In the genomic region with DNA sequence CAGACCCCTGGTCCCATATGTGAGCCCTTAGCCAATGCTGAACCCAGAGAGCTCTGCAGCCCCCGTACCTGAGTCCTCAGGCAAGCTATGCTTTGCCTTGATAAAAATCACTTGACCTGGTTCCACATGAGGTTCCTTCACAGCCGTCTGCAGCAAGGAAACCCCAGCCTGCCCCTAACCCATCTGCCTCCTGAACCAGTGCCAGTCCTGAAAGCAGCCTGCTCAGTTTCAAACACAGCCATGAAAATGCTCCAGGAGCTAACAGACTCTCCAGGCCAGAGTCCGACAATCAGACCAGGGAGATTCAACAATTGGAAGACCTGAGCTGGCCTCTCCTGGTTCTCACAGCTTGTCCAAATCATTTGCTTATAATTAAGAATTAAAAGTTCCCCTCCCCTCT, we compare ENCODE assay signal across 16 mouse cellular contexts.
A peak's percentile ranks its signal among the peaks of the same experiment; 100 is the strongest.
DNase-seq lines count a peak whose midpoint lies in the region; ATAC-seq and TF ChIP-seq lines count a peak whose summit lies in the region.
"Had no signal": no experiment of that assay in that cellular context is flagged by ENCODE, and none has a peak within 500 bp of the region (broad histone marks: within the 10 kb centered on the region; RNA-seq: fewer than 3 reads in every experiment).

No protein-coding gene starts in this region.

- no peak for ATAC-seq in intestine, embryonic 15.5 days
- ATAC-seq in stomach, embryonic 15.5 days (ENCODE audit: insufficient read depth, low FRiP score, low read depth), result no peak
- no peak for ATAC-seq in monocyte, adult 5-6 weeks (replicated peaks; ENCODE audit: insufficient number of reproducible peaks, low FRiP score, low TSS enrichment, poor library complexity, severe bottlenecking)
- ATAC-seq: forebrain, embryonic 15.5 days had no signal

- H3K9me3 ChIP-seq in heart, embryonic 10.5 days, result no peaks in the 10 kb centered on the region
- no peaks in the 10 kb centered on the region for H3K9me3 ChIP-seq in intestine, embryonic 15.5 days
- H3K9me3 ChIP-seq in stomach, embryonic 15.5 days, result no peaks in the 10 kb centered on the region
- H3K9me3 ChIP-seq: forebrain, embryonic 15.5 days; heart, embryonic 13.5 days had no signal

- 62% methylated on average over 3 of the region's 3 CpGs for WGBS in heart, embryonic 10.5 days
- WGBS in intestine, embryonic 15.5 days, result 47% methylated on average over 3 of the region's 3 CpGs
- 49% methylated on average over 3 of the region's 3 CpGs for WGBS in stomach, embryonic 15.5 days

- no peak overlapping the region for H3K4me3 ChIP-seq in heart, embryonic 10.5 days
- no peak overlapping the region for H3K4me3 ChIP-seq in left cerebral cortex, adult 2 months
- no peak overlapping the region for H3K4me3 ChIP-seq in intestine, embryonic 15.5 days (replicated peaks)
- H3K4me3 ChIP-seq in stomach, embryonic 15.5 days (replicated peaks), result no peak overlapping the region
- H3K4me3 ChIP-seq: forebrain, embryonic 15.5 days; heart, embryonic 13.5 days had no signal

- DNase-seq in heart, embryonic 10.5 days (ENCODE audit: low spot score), result no peak
- DNase-seq in heart, postnatal 36 days, result no peak
- no peak for DNase-seq in left cerebral cortex, adult 2 months (ENCODE audit: extremely low spot score in 1 of 2, low spot score in 2 of 2)
- DNase-seq in left cerebral cortex, postnatal 10 days (ENCODE audit: extremely low spot score in 1 of 2, low spot score in 2 of 2), result no peak
- DNase-seq in right cerebral cortex, adult 18-20 months, result no peak
- DNase-seq: gastrocnemius, postnatal 25 days; lung, postnatal 36 days; thymus, postnatal 4 days had no signal

- no peak overlapping the region for H3K9ac ChIP-seq in intestine, embryonic 15.5 days
- H3K9ac ChIP-seq in stomach, embryonic 15.5 days, result no peak overlapping the region
- H3K9ac ChIP-seq: forebrain, embryonic 15.5 days; heart, embryonic 13.5 days; hindbrain, embryonic 14.5 days; liver, embryonic 14.5 days had no signal

- 0 out of 2 replicates have a peak overlapping the region, but pooled peaks have one; percentile 2 for H3K4me2 ChIP-seq in intestine, embryonic 15.5 days (replicated peaks)
- no peak overlapping the region for H3K4me2 ChIP-seq in stomach, embryonic 15.5 days
- H3K4me2 ChIP-seq: forebrain, embryonic 15.5 days; heart, embryonic 13.5 days; hindbrain, embryonic 14.5 days; midbrain, embryonic 11.5 days had no signal

- intact Hi-C loops in heart, postnatal 36 days (cut with DNase I), result no loop called here
- intact Hi-C loops in left cerebral cortex, adult 2 months (cut with DNase I), result no loop called here
- intact Hi-C loops in left cerebral cortex, postnatal 10 days (cut with DNase I), result no loop called here

- no peaks in the 10 kb centered on the region for H3K36me3 ChIP-seq in heart, embryonic 10.5 days
- H3K36me3 ChIP-seq in intestine, embryonic 15.5 days, result no peaks in the 10 kb centered on the region
- H3K36me3 ChIP-seq in stomach, embryonic 15.5 days, result no peaks in the 10 kb centered on the region
- H3K36me3 ChIP-seq: forebrain, embryonic 15.5 days; heart, embryonic 13.5 days had no signal

- no peak for TF ChIP-seq CTCF in left cerebral cortex, adult 2 months (IDR thresholded peaks at IDR 0.05)

- 0 out of 2 replicates have a peak overlapping the region, but pooled peaks have one; percentile 47 for H3K27ac ChIP-seq in heart, embryonic 10.5 days
- peak overlapping the region; percentile 81 for H3K27ac ChIP-seq in left cerebral cortex, adult 2 months
- peak overlapping the region; percentile 67 for H3K27ac ChIP-seq in intestine, embryonic 15.5 days
- H3K27ac ChIP-seq in stomach, embryonic 15.5 days, result 0 out of 2 replicates have a peak overlapping the region, but pooled peaks have one; percentile 13
- H3K27ac ChIP-seq: forebrain, embryonic 15.5 days; heart, embryonic 13.5 days; hindbrain, embryonic 14.5 days; liver, embryonic 14.5 days had no signal

- peaks cover 34% of the 10 kb centered on the region for H3K4me1 ChIP-seq in heart, embryonic 10.5 days
- peaks cover 24% of the 10 kb centered on the region for H3K4me1 ChIP-seq in intestine, embryonic 15.5 days (replicated peaks)
- H3K4me1 ChIP-seq in stomach, embryonic 15.5 days, result peaks cover 18% of the 10 kb centered on the region

- no peaks in the 10 kb centered on the region for H3K27me3 ChIP-seq in heart, embryonic 10.5 days (ENCODE audit: insufficient read depth, poor library complexity, severe bottlenecking)
- H3K27me3 ChIP-seq in intestine, embryonic 15.5 days (replicated peaks), result no peaks in the 10 kb centered on the region
- no peaks in the 10 kb centered on the region for H3K27me3 ChIP-seq in stomach, embryonic 15.5 days (replicated peaks)
- H3K27me3 ChIP-seq: forebrain, embryonic 15.5 days; heart, embryonic 13.5 days had no signal

Comparison
In these comparisons a context has a peak if more than half of its experiments do, and no peak if none do; other contexts are left out.
1. H3K27ac ChIP-seq: peak in every context shown above with its lines; median percentile 81 in left cerebral cortex, adult 2 months; 67 in intestine, embryonic 15.5 days; 47 in heart, embryonic 10.5 days; 13 in stomach, embryonic 15.5 days.